Mouse (Mus musculus) spleen, postnatal 0 days (tissue): Measurements from ENCODE around the gene Olfr366. TPM values are rescaled to one million over a fixed set of nuclear protein-coding genes. Genes with fewer than 3 reads are reported as not detected.

ENCODE experiments used
- polyA plus RNA-seq: library from polyadenylated mRNA; unstranded; fragments of >200 nt; fragmentation: Nextera tagmentation; extraction: Ambion mirVana; gene quantifications from 2 replicates; pipeline ENCODE4 v1.2.1, GENCODE M21; 2015

Gene Olfr366
- not detected in 2 replicates for polyA plus RNA-seq

DNA sequence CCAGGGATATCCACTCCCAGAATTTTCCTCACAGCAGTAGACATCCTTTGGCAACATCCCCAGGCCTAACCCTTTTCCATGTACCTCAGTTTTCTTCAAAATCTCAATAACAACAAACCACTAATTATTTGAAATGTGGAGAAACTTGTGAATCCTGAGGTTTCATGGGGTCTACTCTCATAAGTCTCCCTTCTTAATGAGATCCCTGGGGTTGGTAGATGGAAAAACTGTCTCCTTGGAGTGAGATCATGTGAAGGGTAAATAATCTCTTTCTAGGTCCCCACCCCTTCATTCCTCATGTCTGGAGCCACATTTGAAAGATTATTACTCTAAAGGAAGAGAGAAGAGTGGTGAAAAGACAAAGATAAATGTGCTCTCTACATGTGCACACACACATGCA, at the start of gene Olfr366:
Gene Olfr366 (plus strand): TSS at position 301 of the 400 bp plus-strand sequence.

DNA sequence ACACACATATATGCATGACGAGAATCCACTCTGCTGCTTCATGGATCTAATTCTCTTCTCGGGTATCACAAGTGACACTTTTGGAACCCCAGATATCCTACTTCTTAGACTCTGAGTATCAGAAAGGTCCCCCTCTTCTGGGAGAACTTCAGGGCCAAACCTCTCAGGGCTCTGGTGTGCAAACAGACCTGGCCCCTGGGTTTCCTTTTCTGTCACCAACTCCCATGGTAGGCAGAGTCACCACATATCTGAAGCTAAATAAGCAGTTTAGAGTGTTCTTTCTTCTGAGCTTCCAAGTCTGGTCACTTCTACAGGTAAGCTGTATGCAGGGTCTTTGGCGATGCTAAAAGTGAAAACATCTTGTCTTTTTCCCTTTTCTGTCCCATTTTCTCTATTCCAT, 23.5 kb upstream of the Olfr366 start, which contains the start of gene Olfr365:
Gene Olfr365 (plus strand): TSS at position 301 of the 400 bp plus-strand sequence.

Other genes with a start within 250 kb of the Olfr366 start
- not detected in 2 replicates for gene Olfr357, start 217.7 kb upstream of the Olfr366 start, polyA plus RNA-seq
- not detected in 2 replicates for gene Olfr358, start 202.2 kb upstream of the Olfr366 start, polyA plus RNA-seq
- gene Olfr360, start 145.8 kb upstream of the Olfr366 start, polyA plus RNA-seq = not detected in 2 replicates
- not detected in 2 replicates for gene Olfr361, start 122.3 kb upstream of the Olfr366 start, polyA plus RNA-seq
- gene Olfr362, start 93.7 kb upstream of the Olfr366 start, polyA plus RNA-seq = not detected in 2 replicates
- gene Olfr364-ps1, start 72.3 kb upstream of the Olfr366 start, polyA plus RNA-seq = not detected in 2 replicates
- gene Olfr365, start 23.4 kb upstream of the Olfr366 start, polyA plus RNA-seq = not detected in 2 replicates
- not detected in 2 replicates for gene Olfr368, start 114.9 kb downstream of the Olfr366 start, polyA plus RNA-seq
- 16.5 and 20.2 TPM in 2 replicates for gene Pdcl, start 147.8 kb downstream of the Olfr366 start, polyA plus RNA-seq
- gene Rc3h2, start 211.3 kb downstream of the Olfr366 start, polyA plus RNA-seq = 7.7 and 8.4 TPM in 2 replicates
- gene Zbtb26, start 231.6 kb downstream of the Olfr366 start, polyA plus RNA-seq = 2.6 TPM in 2 replicates
- 2.9 and 3.3 TPM in 2 replicates for gene Zbtb6, start 231.6 kb downstream of the Olfr366 start, polyA plus RNA-seq
- gene Rabgap1, start 231.7 kb downstream of the Olfr366 start, polyA plus RNA-seq = 12.7 and 15.6 TPM in 2 replicates